13 mouse cellular contexts compared by ENCODE assay signal in the genomic region with DNA sequence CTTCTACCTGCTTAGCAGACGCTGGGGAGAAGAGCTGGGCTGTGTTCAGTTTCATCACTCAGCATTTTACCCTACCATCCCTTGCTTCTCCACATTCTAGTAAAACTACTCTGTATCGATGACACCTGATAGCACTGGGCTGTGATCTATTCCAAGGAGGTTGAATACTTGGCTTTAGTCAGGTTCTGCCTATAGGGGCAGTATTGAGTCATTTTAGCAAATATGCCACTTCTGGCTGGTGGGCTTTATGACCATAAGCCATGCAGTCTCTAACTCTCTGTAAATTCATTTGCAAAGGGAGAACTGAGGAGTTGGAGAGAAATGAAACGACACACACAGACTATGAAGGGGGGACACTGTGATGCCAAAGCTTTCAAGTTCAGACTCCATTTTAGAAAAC. TPM values are rescaled to one million over a fixed set of nuclear protein-coding genes. Genes with fewer than 3 reads are reported as not detected.
DNase-seq lines count a peak whose midpoint lies in the region; ATAC-seq and TF ChIP-seq lines count a peak whose summit lies in the region.
"Had no signal": no experiment of that assay in that cellular context is flagged by ENCODE, and none has a peak within 500 bp of the region (broad histone marks: within the 10 kb centered on the region; RNA-seq: fewer than 3 reads in every experiment).

No protein-coding gene starts in this region.

- no peak for ATAC-seq in kidney, postnatal 0 days (replicated peaks; ENCODE audit: low FRiP score, low read depth)
- 0 out of 2 replicates have a peak, but pooled peaks have one; percentile 37 for ATAC-seq in granulocyte monocyte progenitor cell, adult 5-6 weeks (replicated peaks; ENCODE audit: poor library complexity, severe bottlenecking)
- ATAC-seq: activated CD4-positive, CD25-positive, alpha-beta regulatory T cell, adult 4 months had no signal

- H3K4me1 ChIP-seq in kidney, postnatal 0 days (replicated peaks; ENCODE audit: insufficient read depth, low read length): no peaks in the 10 kb centered on the region
- no peaks in the 10 kb centered on the region for H3K4me1 ChIP-seq in MEL (ENCODE audit: control insufficient read depth in 1 of 2, insufficient read depth in 2 of 2, low read length in 2 of 2)

- H3K9ac ChIP-seq in kidney, postnatal 0 days (ENCODE audit: low read depth, low read length): no peak overlapping the region
- H3K9ac ChIP-seq in MEL (ENCODE audit: control insufficient read depth, low read depth, low read length, poor library complexity, severe bottlenecking): no peak overlapping the region
- H3K9ac ChIP-seq: liver, embryonic 14.5 days had no signal

- H3K9me3 ChIP-seq in kidney, postnatal 0 days (replicated peaks; ENCODE audit: low read length): no peaks in the 10 kb centered on the region
- no peaks in the 10 kb centered on the region for H3K9me3 ChIP-seq in MEL (replicated peaks; ENCODE audit: insufficient read depth, low read length)

- no peak overlapping the region for H3K4me3 ChIP-seq in kidney, postnatal 0 days (replicated peaks; ENCODE audit: low read depth, low read length)
- H3K4me3 ChIP-seq in MEL (ENCODE audit: control insufficient read depth in 1 of 2, insufficient read depth in 1 of 2, low read depth in 2 of 2, low read length in 2 of 2): no peak overlapping the region
- H3K4me3 ChIP-seq: erythroblast, embryonic 14.5 days had no signal

- TF ChIP-seq POLR2A in MEL (IDR thresholded peaks at IDR 0.05; ENCODE audit: control insufficient read depth in 1 of 2, insufficient read depth in 1 of 2, low read depth in 1 of 2, low read length in 2 of 2, poor library complexity in 1 of 2): no peak

- no peak overlapping the region for H3K4me2 ChIP-seq in kidney, postnatal 0 days (ENCODE audit: low read length)

- H3K36me3 ChIP-seq in kidney, postnatal 0 days (ENCODE audit: insufficient read depth, low read length): no peaks in the 10 kb centered on the region
- H3K36me3 ChIP-seq in MEL (ENCODE audit: control insufficient read depth in 1 of 2, insufficient read depth in 2 of 2, low read length in 2 of 2): no peaks in the 10 kb centered on the region

- peak; percentile 14 for DNase-seq in kidney, postnatal 0 days (ENCODE audit: low spot score)
- DNase-seq in kidney, postnatal 10 days: no peak
- DNase-seq in CD4-positive helper T cell, adult 2 months (ENCODE audit: low read depth, low spot score): peak; percentile 5
- peak; percentile 43 for DNase-seq in MEL (ENCODE audit: low read depth, low spot score)
- no peak for DNase-seq in MN1 (ENCODE audit: low spot score)
- no peak for DNase-seq in ovary, postnatal 36 days (ENCODE audit: low spot score)
- DNase-seq: cerebellum, adult 11 months; heart, adult 18-20 months; layer of hippocampus, postnatal 36 days had no signal

- no peaks in the 10 kb centered on the region for H3K79me2 ChIP-seq in MEL (ENCODE audit: control insufficient read depth, insufficient read depth, low read length, poor library complexity)

- TF ChIP-seq CTCF in kidney, postnatal 0 days (IDR thresholded peaks at IDR 0.05; ENCODE audit: low read depth): peak; percentile 57
- peak in 2 of 3 experiments; percentile 54 to 67; a peak in 4 of 6 replicates for TF ChIP-seq CTCF in MEL (IDR thresholded peaks at IDR 0.05 in 2 of 3, conservative IDR thresholded peaks at IDR 0.05 in 1 of 3; ENCODE audit: control insufficient read depth in 1 of 3, insufficient read depth in 1 of 3, low read depth in 2 of 3, low read length in 3 of 3, poor library complexity in 1 of 3, severe bottlenecking in 1 of 3)

- no peaks in the 10 kb centered on the region for H3K27me3 ChIP-seq in kidney, postnatal 0 days (ENCODE audit: insufficient read depth, low read length)
- H3K27me3 ChIP-seq in MEL (ENCODE audit: control insufficient read depth in 1 of 2, insufficient read depth in 2 of 2, low read length in 2 of 2): peaks cover 6 to 12% of the 10 kb centered on the region in 2 experiments

- TF ChIP-seq EP300 in MEL (IDR thresholded peaks at IDR 0.05; ENCODE audit: low read depth in 1 of 2, low read length in 2 of 2): no peak

- TF ChIP-seq RAD21 in MEL (IDR thresholded peaks at IDR 0.05; ENCODE audit: low read depth, low read length): peak; percentile 7

- WGBS in kidney, postnatal 0 days: 54% methylated on average over 3 of the region's 3 CpGs

- H3K27ac ChIP-seq in kidney, postnatal 0 days: no peak overlapping the region
- no peak overlapping the region for H3K27ac ChIP-seq in MEL (ENCODE audit: control insufficient read depth, low read depth, low read length)
- H3K27ac ChIP-seq: liver, embryonic 14.5 days had no signal

TF ChIP-seq in MEL, 35 proteins besides CTCF, POLR2A, EP300 and RAD21:
- no peak for TF ChIP-seq POLR2AphosphoS5 (IDR thresholded peaks at IDR 0.05; ENCODE audit: borderline replicate concordance, low read depth, low read length)
- TF ChIP-seq UBTF (IDR thresholded peaks at IDR 0.05; ENCODE audit: borderline replicate concordance, insufficient read depth, low read depth, low read length): no peak
- TF ChIP-seq GATA1 (IDR thresholded peaks at IDR 0.05; ENCODE audit: low read depth, low read length): no peak
- no peak for TF ChIP-seq E2F4 (IDR thresholded peaks at IDR 0.05; ENCODE audit: borderline replicate concordance, low read depth, low read length)
- no peak for TF ChIP-seq MAZ (IDR thresholded peaks at IDR 0.05; ENCODE audit: low read depth, low read length)
- TF ChIP-seq GABPA (IDR thresholded peaks at IDR 0.05; ENCODE audit: low read depth, low read length): no peak
- no peak for TF ChIP-seq CHD2 (IDR thresholded peaks at IDR 0.05; ENCODE audit: low read length)
- TF ChIP-seq USF2 (IDR thresholded peaks at IDR 0.05; ENCODE audit: borderline replicate concordance in 1 of 2, insufficient read depth in 1 of 2, low read depth in 1 of 2, low read length in 2 of 2): no peak

RNA-seq across cellular contexts. Expression of gene Tmem92, which starts 55.6 kb away (rescaled TPM):
- polyA plus RNA-seq in kidney, postnatal 0 days (2015; fragmentation: Nextera tagmentation; extraction: Ambion mirVana): not detected in 2 replicates
- total RNA-seq in MEL (2012; rRNA removed): not detected in 2 replicates
- polyA plus RNA-seq in MEL (2012; ENCODE audit: insufficient read depth in 1 of 2, insufficient read length in 2 of 2, low read depth in 1 of 2, low replicate concordance in 2 of 2, missing spikeins in 1 of 2): not detected
- not detected in 2 replicates for total RNA-seq in granulocyte monocyte progenitor cell, adult 5-6 weeks (2014; fragmentation: Nextera tagmentation)
- total RNA-seq in granulocyte monocyte progenitor cell, adult 5-6 weeks (2017): not detected in 2 replicates
- total RNA-seq: heart, adult 18-20 months; layer of hippocampus, postnatal 36 days had no signal
- polyA plus RNA-seq: activated CD4-positive, CD25-positive, alpha-beta regulatory T cell, adult 4 months; erythroblast, embryonic 14.5 days; liver, embryonic 14.5 days had no signal

Comparison
In these comparisons a context has a peak if more than half of its experiments do, and no peak if none do; other contexts are left out.
1. DNase-seq: peak in kidney, postnatal 0 days (single experiment), CD4-positive helper T cell, adult 2 months (single experiment) and MEL (single experiment); none in kidney, postnatal 10 days (single experiment), MN1 (single experiment) and ovary, postnatal 36 days (single experiment).